Mouse (Mus musculus) liver, embryonic 12.5 days (tissue): ENCODE data around the gene Wdr74. TPM values are rescaled to one million over a fixed set of nuclear protein-coding genes. Genes with fewer than 3 reads are reported as not detected.

ENCODE experiments used
- ATAC-seq: fragments of 200-750 bp; cut with Nextera tagmentation; 2 replicates; pipeline ENCODE4 v1.8.0; 2017; ENCODE audit warnings: moderate number of reproducible peaks, mild to moderate bottlenecking, moderate library complexity
- H3K27ac ChIP-seq: fragments of 300-500 bp; sonication (generic); 2 replicates; pipeline ENCODE4 v1.5.1; 2016; ENCODE audit warnings: mild to moderate bottlenecking
- H3K27me3 ChIP-seq: fragments of 300-500 bp; sonication (generic); replicated peaks from 2 replicates; pipeline ENCODE4 v1.6.1; 2016; ENCODE audit warnings: mild to moderate bottlenecking, moderate library complexity
- H3K36me3 ChIP-seq: fragments of 300-500 bp; sonication (generic); 2 replicates; pipeline ENCODE4 v1.6.1; 2016; ENCODE audit warnings: mild to moderate bottlenecking, moderate library complexity
- H3K4me1 ChIP-seq: fragments of 300-500 bp; sonication (generic); 2 replicates; pipeline ENCODE4 v1.6.1; 2016
- H3K4me2 ChIP-seq: fragments of 300-500 bp; sonication (generic); 2 replicates; pipeline ENCODE4 v1.6.1; 2016; ENCODE audit warnings: mild to moderate bottlenecking, moderate library complexity
- H3K4me3 ChIP-seq: fragments of 300-500 bp; sonication (generic); 2 replicates; pipeline ENCODE4 v1.5.1; 2016; ENCODE audit warnings: mild to moderate bottlenecking, moderate library complexity
- H3K9ac ChIP-seq: fragments of 300-500 bp; sonication (generic); 2 replicates; pipeline ENCODE4 v1.6.1; 2016; ENCODE audit warnings: mild to moderate bottlenecking, moderate library complexity
- H3K9me3 ChIP-seq: fragments of 300-500 bp; sonication (generic); replicated peaks from 2 replicates; pipeline ENCODE4 v1.6.1; 2016; ENCODE audit warnings: mild to moderate bottlenecking, moderate library complexity
- WGBS: fragments of 180-500 bp; shearing (Covaris S2); methylation state at CpG from one replicate; pipeline ENCODE4 v1.1.7; 2016; ENCODE audit not compliant: insufficient replicate concordance; 5-methylcytosine and 5-hydroxymethylcytosine counted together
- polyA plus RNA-seq: library from polyadenylated mRNA; unstranded; fragments of >200 nt; fragmentation: Nextera tagmentation; extraction: Ambion mirVana; gene quantifications from 2 replicates; pipeline ENCODE4 v1.2.1, GENCODE M21; 2016

The Wdr74 gene
- polyA plus RNA-seq, 1 experiment from 2014 or later = 95.9 TPM

GRCm38 (mm10) chr19:8734334-8734733 is 1.3 kb upstream of the Wdr74 start:
- ATAC-seq = no peak
- peaks cover 25% of the 10 kb centered on the region for H3K36me3 ChIP-seq
- H3K27ac ChIP-seq = no peak overlapping the region
- peaks cover 18% of the 10 kb centered on the region for H3K4me1 ChIP-seq
- H3K4me3 ChIP-seq = no peak overlapping the region
- 0 out of 2 replicates have a peak, but pooled peaks cover 5% of the 10 kb centered on the region for H3K27me3 ChIP-seq
- 36% methylated on average over 3 of the region's 3 CpGs for WGBS
- H3K9ac ChIP-seq = no peak overlapping the region
- H3K9me3 ChIP-seq = no peaks in the 10 kb centered on the region; the same call in 1 of the 2 replicates
- H3K4me2 ChIP-seq = no peak overlapping the region

DNA sequence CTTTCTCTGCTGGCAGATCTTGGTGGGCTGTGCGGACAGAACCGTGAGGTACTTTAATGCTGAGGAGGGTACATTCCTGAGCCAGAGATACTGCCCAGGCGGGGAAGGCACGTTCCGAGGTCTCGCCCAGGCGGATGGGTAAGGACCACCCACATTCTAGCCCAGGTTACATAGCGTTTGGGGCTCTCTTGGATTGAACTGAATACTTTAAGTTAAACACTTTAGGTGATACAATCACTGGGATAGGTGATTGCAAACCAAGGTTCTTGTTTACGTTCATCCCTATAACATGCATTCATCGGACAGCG is 487 bp downstream of the Wdr74 start:
- Histone ChIP-seq H3K9me3 (no peaks in the 10 kb centered on the region; the same call in 1 of the 2 replicates), H3K4me3 (peak overlapping the region; percentile 92)

GRCm38 (mm10) chr19:8738911-8739310 is 3.3 kb downstream of the Wdr74 start:
- WGBS = 83% methylated on average over 7 of the region's 7 CpGs
- H3K4me1 ChIP-seq = peaks cover 48% of the 10 kb centered on the region
- ATAC-seq = no peak
- H3K36me3 ChIP-seq = peaks cover 54% of the 10 kb centered on the region
- no peaks in the 10 kb centered on the region for H3K27me3 ChIP-seq
- H3K9me3 ChIP-seq = no peaks in the 10 kb centered on the region
- H3K9ac ChIP-seq = no peak overlapping the region
- no peak overlapping the region for H3K4me3 ChIP-seq
- no peak overlapping the region for H3K27ac ChIP-seq
- H3K4me2 ChIP-seq = no peak overlapping the region

More for the DNA sequence above, 487 bp downstream of the Wdr74 start:
- Histone ChIP-seq H3K27ac (peak overlapping the region; percentile 74), H3K36me3 (peaks cover 40% of the 10 kb centered on the region), H3K9ac (peak overlapping the region; percentile 83), H3K4me2 (peak overlapping the region; percentile 92), H3K27me3 (0 out of 2 replicates have a peak, but pooled peaks cover 5% of the 10 kb centered on the region), H3K4me1 (peaks cover 29% of the 10 kb centered on the region)
- ATAC-seq = peak; percentile 50; the same call in 1 of the 2 replicates
- WGBS = 3% methylated on average over 11 of the region's 11 CpGs

DNA sequence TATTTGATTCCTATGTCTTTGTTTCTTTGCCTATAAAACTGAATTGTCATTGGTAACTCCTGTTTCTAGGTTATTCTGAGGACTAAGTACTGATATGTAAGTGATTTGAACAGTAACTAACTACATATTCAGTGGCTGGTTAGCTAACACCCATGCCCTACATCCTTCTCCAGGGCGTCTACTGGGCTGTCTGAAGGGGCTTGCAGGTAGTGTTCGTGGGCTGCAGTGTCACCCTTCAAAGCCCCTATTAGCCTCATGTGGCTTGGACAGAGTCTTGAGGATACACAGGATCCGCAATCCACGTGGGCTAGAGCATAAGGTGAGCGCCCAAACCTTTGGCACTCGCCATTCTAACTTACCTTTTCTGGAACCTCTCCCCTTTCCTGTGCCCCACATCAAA is 4.0 kb downstream of the Wdr74 start:
- peaks cover 48% of the 10 kb centered on the region for H3K4me1 ChIP-seq

GRCm38 (mm10) chr19:8740603-8741002 is 5.0 kb downstream of the Wdr74 start, which contains the start of gene 1700092M07Rik:
Gene 1700092M07Rik (plus strand): TSS chr19:8740718.
- Histone ChIP-seq H3K36me3 (peaks cover 71% of the 10 kb centered on the region), H3K4me1 (peaks cover 41% of the 10 kb centered on the region), H3K27me3 (no peaks in the 10 kb centered on the region), H3K27ac (peak within 1 kb of the TSS; percentile 86), H3K4me3 (peak within 1 kb of the TSS; percentile 82), H3K9me3 (no peaks in the 10 kb centered on the region), H3K4me2 (peak within 1 kb of the TSS; percentile 93), H3K9ac (peak within 1 kb of the TSS; percentile 87)
- no peak for ATAC-seq
- WGBS = 67% methylated on average over 14 of the region's 14 CpGs

More for the DNA sequence above, 4.0 kb downstream of the Wdr74 start:
- Histone ChIP-seq H3K27me3 (no peaks in the 10 kb centered on the region), H3K4me2 (no peak overlapping the region), H3K9me3 (no peaks in the 10 kb centered on the region), H3K4me3 (no peak overlapping the region), H3K27ac (no peak overlapping the region), H3K9ac (no peak overlapping the region), H3K36me3 (peaks cover 61% of the 10 kb centered on the region)
- WGBS = 80% methylated on average over 6 of the region's 6 CpGs
- ATAC-seq = no peak

DNA sequence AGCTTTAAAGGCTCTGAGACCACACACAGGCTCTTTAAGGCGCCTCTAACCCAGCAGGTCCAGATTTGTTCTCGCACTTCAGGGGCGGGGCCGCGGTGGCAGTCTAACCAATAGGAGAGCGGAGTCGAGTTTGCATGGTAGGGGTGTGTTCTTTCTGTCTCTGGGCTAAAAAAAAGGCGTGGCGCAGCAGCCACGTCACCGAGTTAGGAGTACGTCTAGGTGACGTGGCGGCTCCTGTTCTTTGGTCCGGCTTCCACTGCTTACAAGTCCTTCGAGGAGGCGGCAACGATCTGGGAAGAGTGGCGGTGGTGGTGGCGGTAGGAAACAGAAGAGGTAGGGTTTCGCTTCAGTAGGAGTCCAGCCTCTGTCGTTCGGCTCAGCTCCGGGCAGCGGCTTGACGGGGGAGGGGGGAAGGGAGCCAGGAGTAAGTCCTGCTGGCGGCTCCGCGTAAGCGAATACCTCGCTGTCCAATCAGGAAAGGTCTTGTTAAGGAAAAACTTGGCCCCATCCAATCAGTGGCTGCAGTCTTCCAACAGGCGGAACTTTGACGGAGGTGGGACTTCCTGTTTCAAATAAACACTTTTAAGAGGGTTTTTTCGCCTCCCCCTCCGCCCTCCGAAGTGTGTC is 5.7 kb downstream of the Wdr74 start, which contains the start of gene Stx5a:
Stx5a (plus strand) TSS at position 171 of the 627 bp plus-strand sequence.
- H3K27me3 ChIP-seq = no peaks in the 10 kb centered on the region
- peak within 1 kb of the TSS; percentile 82 for H3K4me3 ChIP-seq
- H3K9me3 ChIP-seq = no peaks in the 10 kb centered on the region
- peak within 1 kb of the TSS; percentile 87 for H3K9ac ChIP-seq
- peaks cover 78% of the 10 kb centered on the region for H3K36me3 ChIP-seq
- H3K4me2 ChIP-seq = peak within 1 kb of the TSS; percentile 93
- peaks cover 38% of the 10 kb centered on the region for H3K4me1 ChIP-seq
- peak within 1 kb of the TSS; percentile 86 for H3K27ac ChIP-seq
- peak; percentile 97 for ATAC-seq
- under 1% methylated on average over 36 of the region's 36 CpGs for WGBS

DNA sequence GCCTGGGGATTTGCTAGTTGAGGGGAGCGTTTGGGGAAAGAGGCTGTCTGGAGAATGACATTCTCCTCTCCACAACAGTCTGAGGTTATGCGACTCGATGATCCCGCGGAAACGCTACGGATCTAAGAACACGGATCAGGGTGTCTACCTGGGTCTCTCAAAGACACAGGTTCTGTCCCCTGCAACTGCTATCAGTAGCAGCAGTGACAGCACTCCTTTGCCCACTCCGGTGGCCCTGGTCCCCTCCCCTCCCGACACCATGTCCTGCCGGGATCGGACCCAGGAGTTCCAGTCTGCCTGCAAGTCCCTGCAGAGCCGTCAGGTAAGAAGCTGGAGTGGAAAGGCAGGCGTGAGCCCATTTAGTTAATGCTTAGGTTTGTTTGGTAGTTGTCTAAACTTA is 6.5 kb downstream of the Wdr74 start:
- Histone ChIP-seq H3K9me3 (no peaks in the 10 kb centered on the region), H3K4me1 (peaks cover 32% of the 10 kb centered on the region), H3K36me3 (peaks cover 83% of the 10 kb centered on the region), H3K27ac (peak overlapping the region; percentile 86), H3K4me3 (peak overlapping the region; percentile 82), H3K27me3 (no peaks in the 10 kb centered on the region), H3K4me2 (peak overlapping the region; percentile 93), H3K9ac (peak overlapping the region; percentile 87)
- WGBS = 6% methylated on average over 14 of the region's 14 CpGs
- ATAC-seq = no peak

DNA sequence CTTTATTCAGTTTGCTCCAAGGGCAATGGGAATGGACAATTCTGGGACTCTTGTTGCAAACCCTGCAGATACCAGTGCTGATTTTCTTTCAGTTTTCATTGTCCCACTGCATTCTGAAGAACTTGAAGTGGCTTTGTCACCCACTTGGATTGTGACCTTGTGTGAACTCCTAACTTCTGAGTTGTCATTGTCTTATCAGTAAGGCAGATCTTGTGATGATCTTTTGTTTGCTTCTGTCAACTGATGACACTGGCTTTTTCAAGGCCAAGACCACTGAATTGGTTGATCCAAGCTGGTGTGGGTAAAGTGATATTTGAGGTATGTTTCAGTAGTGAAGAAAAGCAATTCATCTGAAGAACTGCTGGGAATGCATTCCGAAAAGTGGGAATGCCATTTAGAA is 9.8 kb downstream of the Wdr74 start:
- Histone ChIP-seq H3K36me3 (peaks cover 83% of the 10 kb centered on the region), H3K4me1 (peaks cover 26% of the 10 kb centered on the region), H3K27ac (no peak overlapping the region), H3K27me3 (no peaks in the 10 kb centered on the region), H3K4me3 (no peak overlapping the region), H3K4me2 (no peak overlapping the region), H3K9me3 (no peaks in the 10 kb centered on the region), H3K9ac (no peak overlapping the region)
- ATAC-seq = no peak
- 87% methylated on average over 1 of the region's 1 CpGs for WGBS

- no peak overlapping the region for H3K4me3 ChIP-seq
- ATAC-seq = no peak
- H3K27ac ChIP-seq = no peak overlapping the region
- H3K4me2 ChIP-seq = no peak overlapping the region
- peaks cover 16% of the 10 kb centered on the region for H3K4me1 ChIP-seq
- no peak overlapping the region for H3K9ac ChIP-seq
- no peaks in the 10 kb centered on the region for H3K9me3 ChIP-seq
- 66% methylated on average over 2 of the region's 2 CpGs for WGBS
- H3K27me3 ChIP-seq = no peaks in the 10 kb centered on the region
- H3K36me3 ChIP-seq = peaks cover 97% of the 10 kb centered on the region
Measured at GRCm38 (mm10) chr19:8747368-8747767, 11.7 kb downstream of the Wdr74 start.

GRCm38 (mm10) chr19:8755652-8756051 is 20.0 kb downstream of the Wdr74 start:
- Histone ChIP-seq H3K4me2 (peak overlapping the region; percentile 81), H3K27ac (peak overlapping the region; percentile 96), H3K27me3 (no peaks in the 10 kb centered on the region), H3K9me3 (no peaks in the 10 kb centered on the region), H3K4me3 (peak overlapping the region; percentile 95), H3K9ac (peak overlapping the region; percentile 98), H3K4me1 (peaks cover 43% of the 10 kb centered on the region), H3K36me3 (peaks cover 54% of the 10 kb centered on the region)
- no peak for ATAC-seq
- WGBS = 27% methylated on average over 3 of the region's 3 CpGs

GRCm38 (mm10) chr19:8756635-8757387 is 21.2 kb downstream of the Wdr74 start, which contains the start of gene Nxf1:
Gene Nxf1 (plus strand): TSS chr19:8757073.
- Histone ChIP-seq H3K4me2 (peak within 1 kb of the TSS; percentile 81), H3K4me3 (peak within 1 kb of the TSS; percentile 95), H3K9me3 (no peaks in the 10 kb centered on the region), H3K27ac (peak within 1 kb of the TSS; percentile 96), H3K36me3 (peaks cover 52% of the 10 kb centered on the region), H3K27me3 (no peaks in the 10 kb centered on the region), H3K4me1 (peaks cover 43% of the 10 kb centered on the region), H3K9ac (peak within 1 kb of the TSS; percentile 98)
- under 1% methylated on average over 75 of the region's 75 CpGs for WGBS
- ATAC-seq = peak; percentile 92

DNA sequence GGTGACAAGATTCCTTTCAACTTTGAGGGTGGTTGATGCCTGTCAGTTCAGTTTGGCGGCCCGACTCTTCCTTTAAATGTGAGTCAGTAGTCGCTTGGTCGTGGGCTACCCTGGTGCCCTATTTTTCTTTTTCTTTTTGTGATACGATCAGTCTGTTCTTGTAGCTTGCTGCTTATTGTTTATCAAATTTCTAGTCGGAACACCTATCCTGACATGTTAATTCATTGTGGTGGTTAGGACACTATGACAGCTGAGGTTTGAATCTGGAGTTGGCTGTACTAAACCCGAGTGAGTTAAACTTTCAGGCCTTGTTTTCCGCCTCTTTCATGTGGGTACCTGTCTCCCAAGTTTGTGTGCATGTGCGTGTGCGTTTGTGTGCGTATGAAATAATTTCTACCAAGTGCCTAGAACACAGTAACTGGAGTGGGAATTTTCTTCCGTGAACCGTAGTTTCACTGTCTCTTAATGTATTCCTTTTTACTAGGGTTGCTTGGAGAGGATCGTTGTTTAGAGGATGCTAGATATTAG is 21.9 kb downstream of the Wdr74 start:
- peak overlapping the region; percentile 95 for H3K4me3 ChIP-seq
- WGBS = 3% methylated on average over 14 of the region's 14 CpGs
- no peaks in the 10 kb centered on the region for H3K27me3 ChIP-seq
- H3K27ac ChIP-seq = peak overlapping the region; percentile 96
- peak overlapping the region; percentile 98 for H3K9ac ChIP-seq
- H3K9me3 ChIP-seq = no peaks in the 10 kb centered on the region
- H3K4me2 ChIP-seq = peak overlapping the region; percentile 81
- no peak for ATAC-seq
- peaks cover 52% of the 10 kb centered on the region for H3K36me3 ChIP-seq
- H3K4me1 ChIP-seq = peaks cover 43% of the 10 kb centered on the region
